Mouse (Mus musculus): ENCODE results near the gene Syt16. TPM values are rescaled to one million over a fixed set of nuclear protein-coding genes. Genes with fewer than 3 reads are reported as not detected.

The Syt16 gene
- polyA plus RNA-seq, 1 experiment from 2014 or later, result 53.7 TPM

GRCm38 (mm10) chr12:74236191-74236590, 238.7 kb downstream of the Syt16 start:
- no peak overlapping the region for H3K27ac ChIP-seq (ENCODE audit: low read depth, low read length)
- ATAC-seq (no peak), DNase-seq (ENCODE audit: low spot score) (no peak)
- H3K9ac ChIP-seq (ENCODE audit: low read length), result no peak overlapping the region
- H3K4me1 ChIP-seq (ENCODE audit: control insufficient read depth, insufficient read depth, low read length), result no peaks in the 10 kb centered on the region
- WGBS, result 93% methylated on average over 8 of the region's 8 CpGs
- no peaks in the 10 kb centered on the region for H3K36me3 ChIP-seq (ENCODE audit: control insufficient read depth, insufficient read depth, low read length)
- no peak overlapping the region for H3K4me2 ChIP-seq (ENCODE audit: low read length)
- H3K27me3 ChIP-seq (replicated peaks; ENCODE audit: control insufficient read depth, insufficient read depth, low read length), result no peaks in the 10 kb centered on the region
- H3K4me3 ChIP-seq (ENCODE audit: low read depth, low read length), result no peak overlapping the region
- H3K9me3 ChIP-seq (replicated peaks; ENCODE audit: control insufficient read depth, low read length), result no peaks in the 10 kb centered on the region

- no peak overlapping the region for H3K27ac ChIP-seq (ENCODE audit: low read depth, low read length)
- no peaks in the 10 kb centered on the region for H3K27me3 ChIP-seq (replicated peaks; ENCODE audit: control insufficient read depth, insufficient read depth, low read length)
- no peaks in the 10 kb centered on the region for H3K9me3 ChIP-seq (replicated peaks; ENCODE audit: control insufficient read depth, low read length)
- WGBS, result 80% methylated on average over 7 of the region's 7 CpGs
- no peaks in the 10 kb centered on the region for H3K36me3 ChIP-seq (ENCODE audit: control insufficient read depth, insufficient read depth, low read length)
- H3K9ac ChIP-seq (ENCODE audit: low read length), result no peak overlapping the region
- H3K4me3 ChIP-seq (ENCODE audit: low read depth, low read length), result no peak overlapping the region
- DNase-seq (ENCODE audit: low spot score) (no peak), ATAC-seq (no peak)
- no peaks in the 10 kb centered on the region for H3K4me1 ChIP-seq (ENCODE audit: control insufficient read depth, insufficient read depth, low read length)
- no peak overlapping the region for H3K4me2 ChIP-seq (ENCODE audit: low read length)
Observed at GRCm38 (mm10) chr12:74238056-74238455, 240.6 kb downstream of the Syt16 start.

- H3K27me3 ChIP-seq (replicated peaks; ENCODE audit: control insufficient read depth, insufficient read depth, low read length), result no peaks in the 10 kb centered on the region
- H3K4me2 ChIP-seq (ENCODE audit: low read length), result no peak overlapping the region
- no peaks in the 10 kb centered on the region for H3K4me1 ChIP-seq (ENCODE audit: control insufficient read depth, insufficient read depth, low read length)
- WGBS, result 79% methylated on average over 2 of the region's 2 CpGs
- H3K4me3 ChIP-seq (ENCODE audit: low read depth, low read length), result no peak overlapping the region
- no peaks in the 10 kb centered on the region for H3K9me3 ChIP-seq (replicated peaks; ENCODE audit: control insufficient read depth, low read length)
- H3K9ac ChIP-seq (ENCODE audit: low read length), result no peak overlapping the region
- ATAC-seq (no peak), DNase-seq (ENCODE audit: low spot score) (no peak)
- no peaks in the 10 kb centered on the region for H3K36me3 ChIP-seq (ENCODE audit: control insufficient read depth, insufficient read depth, low read length)
- H3K27ac ChIP-seq (ENCODE audit: low read depth, low read length), result no peak overlapping the region
Observed at GRCm38 (mm10) chr12:74238806-74239205, 241.3 kb downstream of the Syt16 start.

- peak; percentile 54; the same call in 1 of the 2 replicates for ATAC-seq
- 50% methylated on average over 3 of the region's 3 CpGs for WGBS
- peak; percentile 34 for DNase-seq (ENCODE audit: low spot score)
Observed at GRCm38 (mm10) chr12:74264846-74265245, 267.4 kb downstream of the Syt16 start.

GRCm38 (mm10) chr12:74267049-74267448, 269.6 kb downstream of the Syt16 start:
- WGBS, result 93% methylated on average over 4 of the region's 4 CpGs
- no peaks in the 10 kb centered on the region for H3K9me3 ChIP-seq (replicated peaks; ENCODE audit: control insufficient read depth, low read length)
- peaks cover 12% of the 10 kb centered on the region; the same call in 1 of the 2 replicates for H3K4me1 ChIP-seq (ENCODE audit: control insufficient read depth, insufficient read depth, low read length)

More at GRCm38 (mm10) chr12:74264846-74265245, 267.4 kb downstream of the Syt16 start:
- Histone ChIP-seq H3K9me3 (replicated peaks; ENCODE audit: control insufficient read depth, low read length) (no peaks in the 10 kb centered on the region), H3K9ac (ENCODE audit: low read length) (no peak overlapping the region), H3K27me3 (replicated peaks; ENCODE audit: control insufficient read depth, insufficient read depth, low read length) (no peaks in the 10 kb centered on the region), H3K4me3 (ENCODE audit: low read depth, low read length) (no peak overlapping the region), H3K36me3 (ENCODE audit: control insufficient read depth, insufficient read depth, low read length) (no peaks in the 10 kb centered on the region), H3K27ac (ENCODE audit: low read depth, low read length) (peak overlapping the region; percentile 44; the same call in 1 of the 2 replicates), H3K4me2 (ENCODE audit: low read length) (no peak overlapping the region), H3K4me1 (ENCODE audit: control insufficient read depth, insufficient read depth, low read length) (peaks cover 12% of the 10 kb centered on the region; the same call in 1 of the 2 replicates)

GRCm38 (mm10) chr12:74268644-74269285, 271.3 kb downstream of the Syt16 start:
- Histone ChIP-seq H3K36me3 (ENCODE audit: control insufficient read depth, insufficient read depth, low read length) (no peaks in the 10 kb centered on the region), H3K4me3 (ENCODE audit: low read depth, low read length) (no peak overlapping the region), H3K9ac (ENCODE audit: low read length) (no peak overlapping the region), H3K27me3 (replicated peaks; ENCODE audit: control insufficient read depth, insufficient read depth, low read length) (no peaks in the 10 kb centered on the region), H3K9me3 (replicated peaks; ENCODE audit: control insufficient read depth, low read length) (0 out of 2 replicates have a peak, but pooled peaks cover 2% of the 10 kb centered on the region), H3K4me1 (ENCODE audit: control insufficient read depth, insufficient read depth, low read length) (peaks cover 12% of the 10 kb centered on the region; the same call in 1 of the 2 replicates), H3K27ac (ENCODE audit: low read depth, low read length) (peak overlapping the region; percentile 53; the same call in 1 of the 2 replicates), H3K4me2 (ENCODE audit: low read length) (no peak overlapping the region; the same call in 1 of the 2 replicates)
- peak; percentile 71 for ATAC-seq
- peak; percentile 70 for DNase-seq (ENCODE audit: low spot score)
- 44% methylated on average over 15 of the region's 15 CpGs for WGBS

More at GRCm38 (mm10) chr12:74267049-74267448, 269.6 kb downstream of the Syt16 start:
- Histone ChIP-seq H3K4me2 (ENCODE audit: low read length) (no peak overlapping the region), H3K36me3 (ENCODE audit: control insufficient read depth, insufficient read depth, low read length) (no peaks in the 10 kb centered on the region), H3K4me3 (ENCODE audit: low read depth, low read length) (no peak overlapping the region), H3K27me3 (replicated peaks; ENCODE audit: control insufficient read depth, insufficient read depth, low read length) (no peaks in the 10 kb centered on the region), H3K9ac (ENCODE audit: low read length) (no peak overlapping the region), H3K27ac (ENCODE audit: low read depth, low read length) (no peak overlapping the region)
- no peak for ATAC-seq
- no peak for DNase-seq (ENCODE audit: low spot score)

- Histone ChIP-seq H3K36me3 (ENCODE audit: control insufficient read depth, insufficient read depth, low read length) (no peaks in the 10 kb centered on the region), H3K4me3 (ENCODE audit: low read depth, low read length) (no peak overlapping the region), H3K27me3 (replicated peaks; ENCODE audit: control insufficient read depth, insufficient read depth, low read length) (no peaks in the 10 kb centered on the region), H3K27ac (ENCODE audit: low read depth, low read length) (no peak overlapping the region), H3K9ac (ENCODE audit: low read length) (no peak overlapping the region), H3K4me1 (ENCODE audit: control insufficient read depth, insufficient read depth, low read length) (peaks cover 5% of the 10 kb centered on the region; the same call in 1 of the 2 replicates), H3K4me2 (ENCODE audit: low read length) (no peak overlapping the region), H3K9me3 (replicated peaks; ENCODE audit: control insufficient read depth, low read length) (0 out of 2 replicates have a peak, but pooled peaks cover 2% of the 10 kb centered on the region)
- ATAC-seq (no peak), DNase-seq (ENCODE audit: low spot score) (no peak)
- WGBS, result 94% methylated on average over 17 of the region's 17 CpGs
Observed at GRCm38 (mm10) chr12:74272545-74272944, 275.1 kb downstream of the Syt16 start.

GRCm38 (mm10) chr12:74277265-74277664, 279.8 kb downstream of the Syt16 start:
- 85% methylated on average over 5 of the region's 5 CpGs for WGBS
- Histone ChIP-seq H3K4me1 (ENCODE audit: control insufficient read depth, insufficient read depth, low read length) (no peaks in the 10 kb centered on the region), H3K4me2 (ENCODE audit: low read length) (no peak overlapping the region), H3K36me3 (ENCODE audit: control insufficient read depth, insufficient read depth, low read length) (no peaks in the 10 kb centered on the region), H3K9ac (ENCODE audit: low read length) (no peak overlapping the region), H3K27me3 (replicated peaks; ENCODE audit: control insufficient read depth, insufficient read depth, low read length) (no peaks in the 10 kb centered on the region), H3K4me3 (ENCODE audit: low read depth, low read length) (no peak overlapping the region), H3K9me3 (replicated peaks; ENCODE audit: control insufficient read depth, low read length) (0 out of 2 replicates have a peak, but pooled peaks cover 2% of the 10 kb centered on the region), H3K27ac (ENCODE audit: low read depth, low read length) (no peak overlapping the region)
- ATAC-seq, result no peak
- DNase-seq (ENCODE audit: low spot score), result peak; percentile 34

GRCm38 (mm10) chr12:74281403-74281802, 283.9 kb downstream of the Syt16 start:
- ATAC-seq, result no peak
- WGBS, result 89% methylated on average over 4 of the region's 4 CpGs
- Histone ChIP-seq H3K9me3 (replicated peaks; ENCODE audit: control insufficient read depth, low read length) (no peaks in the 10 kb centered on the region), H3K4me1 (ENCODE audit: control insufficient read depth, insufficient read depth, low read length) (peaks cover 10% of the 10 kb centered on the region), H3K4me2 (ENCODE audit: low read length) (no peak overlapping the region), H3K27ac (ENCODE audit: low read depth, low read length) (no peak overlapping the region), H3K27me3 (replicated peaks; ENCODE audit: control insufficient read depth, insufficient read depth, low read length) (no peaks in the 10 kb centered on the region; the same call in 1 of the 2 replicates), H3K9ac (ENCODE audit: low read length) (no peak overlapping the region), H3K36me3 (ENCODE audit: control insufficient read depth, insufficient read depth, low read length) (no peaks in the 10 kb centered on the region), H3K4me3 (ENCODE audit: low read depth, low read length) (no peak overlapping the region)
- no peak for DNase-seq (ENCODE audit: low spot score)
